Mouse (Mus musculus) MEL (cell line): ENCODE results near the gene Als2cl. TPM values are rescaled to one million over a fixed set of nuclear protein-coding genes. Genes with fewer than 3 reads are reported as not detected.

Experiments
- DNase-seq: peaks from one replicate; pipeline ENCODE4 v3.0.0; 2011; ENCODE audit warnings: low read depth, low spot score
- H3K27ac ChIP-seq: 2 replicates; pipeline ENCODE4 v1.5.1; 2012; ENCODE audit warnings: low read depth, mild to moderate bottlenecking, control low read depth, low read length, moderate library complexity; ENCODE audit not compliant: control insufficient read depth
- H3K27me3 ChIP-seq, 2 experiments: fragments of 150-350 bp in 1 of 2; sonication (generic) in 1 of 2; 2 replicates each; pipeline ENCODE4 v1.6.1; 2012; ENCODE audit warnings: low read length in 2 of 2, mild to moderate bottlenecking in 2 of 2, improper control_type of control experiment in 1 of 2, moderate library complexity in 1 of 2; ENCODE audit not compliant: insufficient read depth in 2 of 2, control insufficient read depth in 1 of 2
- H3K36me3 ChIP-seq, 2 experiments: 2 replicates each; pipeline ENCODE4 v1.6.1; 2012 to 2014; ENCODE audit warnings: low read length in 2 of 2, improper control_type of control experiment in 1 of 2, inconsistent platforms in 1 of 2, mild to moderate bottlenecking in 1 of 2; ENCODE audit not compliant: insufficient read depth in 2 of 2, control insufficient read depth in 1 of 2
- H3K4me1 ChIP-seq, 2 experiments: fragments of 150-350 bp in 1 of 2; sonication (generic) in 1 of 2; 2 replicates each; pipeline ENCODE4 v1.6.1; 2012; ENCODE audit warnings: low read length in 2 of 2, improper control_type of control experiment in 1 of 2, mild to moderate bottlenecking in 1 of 2; ENCODE audit not compliant: insufficient read depth in 2 of 2, control insufficient read depth in 1 of 2
- H3K4me3 ChIP-seq, 2 experiments: fragments of 150-350 bp in 1 of 2; sonication (generic) in 1 of 2; 2 replicates each; pipeline ENCODE4 v1.5.1; 2012; ENCODE audit warnings: low read depth in 2 of 2, low read length in 2 of 2, mild to moderate bottlenecking in 2 of 2, moderate library complexity in 2 of 2, control low read depth in 1 of 2, improper control_type of control experiment in 1 of 2; ENCODE audit not compliant: control insufficient read depth in 1 of 2, insufficient read depth in 1 of 2
- H3K79me2 ChIP-seq: 2 replicates; pipeline ENCODE4 v1.6.1; 2012; ENCODE audit warnings: mild to moderate bottlenecking, low read length, moderate library complexity; ENCODE audit not compliant: control insufficient read depth, poor library complexity, insufficient read depth
- H3K9ac ChIP-seq: 2 replicates; pipeline ENCODE4 v1.6.1; 2012; ENCODE audit warnings: low read depth, mild to moderate bottlenecking, control low read depth, low read length, moderate library complexity; ENCODE audit not compliant: control insufficient read depth, poor library complexity, severe bottlenecking
- H3K9me3 ChIP-seq: fragments of 150-350 bp; sonication (generic); replicated peaks from 2 replicates; pipeline ENCODE4 v1.6.1; 2012; ENCODE audit warnings: mild to moderate bottlenecking, low read length, improper control_type of control experiment, moderate library complexity; ENCODE audit not compliant: insufficient read depth
- BHLHE40 ChIP-seq: IDR thresholded peaks from 2 replicates; pipeline ENCODE4 v1.6.1; 2012; ENCODE audit warnings: low read depth, mild to moderate bottlenecking, inconsistent platforms, low read length, improper control_type of control experiment, borderline replicate concordance
- CTCF ChIP-seq, 3 experiments: IDR thresholded peaks in 2 of 3; conservative IDR thresholded peaks in 1 of 3; 2 replicates each; pipeline ENCODE4 v1.5.1; 2011 to 2012; ENCODE audit warnings: low read length in 3 of 3, low read depth in 2 of 3, mild to moderate bottlenecking in 2 of 3, improper control_type of control experiment in 1 of 3, inconsistent platforms in 1 of 3, mixed read lengths in 1 of 3, moderate library complexity in 1 of 3; ENCODE audit not compliant: control insufficient read depth in 1 of 3, insufficient read depth in 1 of 3, poor library complexity in 1 of 3, severe bottlenecking in 1 of 3
- HCFC1 ChIP-seq: IDR thresholded peaks from 2 replicates; pipeline ENCODE4 v1.6.1; 2012; ENCODE audit warnings: low read depth, mild to moderate bottlenecking, inconsistent platforms, low read length, improper control_type of control experiment, moderate library complexity
- MAX ChIP-seq: IDR thresholded peaks from 2 replicates; pipeline ENCODE4 v1.6.1; 2011; ENCODE audit warnings: low read length, improper control_type of control experiment
- MEF2A ChIP-seq: IDR thresholded peaks from 2 replicates; pipeline ENCODE4 v1.6.1; 2014; ENCODE audit warnings: low read depth, mild to moderate bottlenecking, inconsistent platforms, low read length, improper control_type of control experiment; ENCODE audit not compliant: poor library complexity, insufficient replicate concordance, severe bottlenecking; ENCODE audit errors: extremely low read depth
- NRF1 ChIP-seq: IDR thresholded peaks from 2 replicates; pipeline ENCODE4 v1.6.1; 2014; ENCODE audit warnings: low read depth, mild to moderate bottlenecking, inconsistent platforms, low read length, improper control_type of control experiment, moderate library complexity; ENCODE audit not compliant: poor library complexity, insufficient read depth, severe bottlenecking
- POLR2A ChIP-seq, 2 experiments: IDR thresholded peaks; 2 replicates each; pipeline ENCODE4 v1.6.1; 2011 to 2012; ENCODE audit warnings: low read length in 2 of 2, mild to moderate bottlenecking in 2 of 2, control low read depth in 1 of 2, improper control_type of control experiment in 1 of 2, low read depth in 1 of 2, moderate library complexity in 1 of 2; ENCODE audit not compliant: control insufficient read depth in 1 of 2, insufficient read depth in 1 of 2, poor library complexity in 1 of 2
- POLR2AphosphoS2 ChIP-seq: IDR thresholded peaks from 2 replicates; pipeline ENCODE4 v1.6.1; 2011; ENCODE audit warnings: low read length, improper control_type of control experiment
- RAD21 ChIP-seq: IDR thresholded peaks from 2 replicates; pipeline ENCODE4 v1.6.1; 2011; ENCODE audit warnings: mild to moderate bottlenecking, low read depth, low read length, improper control_type of control experiment
- SMC3 ChIP-seq: IDR thresholded peaks from 2 replicates; pipeline ENCODE4 v1.6.1; 2011; ENCODE audit warnings: low read depth, low read length, improper control_type of control experiment
- TAL1 ChIP-seq: IDR thresholded peaks from 2 replicates; pipeline ENCODE4 v1.6.1; 2012; ENCODE audit warnings: mild to moderate bottlenecking, inconsistent platforms, low read length, moderate library complexity, mixed read lengths
- USF2 ChIP-seq, 2 experiments: IDR thresholded peaks; 2 replicates each; pipeline ENCODE4 v1.6.1; 2011 to 2012; ENCODE audit warnings: improper control_type of control experiment in 2 of 2, low read length in 2 of 2, borderline replicate concordance in 1 of 2, inconsistent platforms in 1 of 2, low read depth in 1 of 2, mild to moderate bottlenecking in 1 of 2; ENCODE audit not compliant: insufficient read depth in 1 of 2
- ZNF384 ChIP-seq: IDR thresholded peaks from 2 replicates; pipeline ENCODE4 v1.6.1; 2012; ENCODE audit warnings: low read depth, mild to moderate bottlenecking, inconsistent platforms, low read length, improper control_type of control experiment
- polyA plus RNA-seq, 2 experiments: library from polyadenylated mRNA; stranded (reverse) in 1 of 2; unstranded in 1 of 2; fragments of >175 nt in 1 of 2; fragments of >200 nt in 1 of 2; gene quantifications; 2 replicates each; pipeline versions ENCODE4 v1.2.1 to v1.2.4; 2012; ENCODE audit warnings: low replicate concordance in 2 of 2, low read depth in 1 of 2; ENCODE audit not compliant: insufficient read length in 2 of 2, insufficient read depth in 1 of 2, missing spikeins in 1 of 2
- total RNA-seq: library from RNA; depleted of rRNA; stranded (reverse); fragments of 300-350 nt; gene quantifications from 2 replicates; pipeline ENCODE4 v1.2.3, GENCODE M21; 2012

The Als2cl gene
- total and polyA plus RNA-seq, 3 experiments, result 0.21 TPM; not detected in 2

- Histone ChIP-seq H3K36me3 (no peaks in the 10 kb centered on the region), H3K9ac (no peak overlapping the region), H3K27me3 (no peaks in the 10 kb centered on the region), H3K79me2 (no peaks in the 10 kb centered on the region), H3K4me1 (no peaks in the 10 kb centered on the region), H3K27ac (no peak overlapping the region), H3K4me3 (no peak overlapping the region), H3K9me3 (no peaks in the 10 kb centered on the region)
- DNase-seq, result no peak
- TF ChIP-seq SMC3 (no peak), ZNF384 (no peak), MAX (no peak), USF2 (IDR thresholded peaks at IDR 0.05; ENCODE audit: borderline replicate concordance in 1 of 2, insufficient read depth in 1 of 2, low read depth in 1 of 2, low read length in 2 of 2) (no peak), TAL1 (no peak)
These were observed 58.1 kb downstream of the Als2cl start for GRCm38 (mm10) chr9:110937506-110938490.

- H3K36me3 ChIP-seq, result no peaks in the 10 kb centered on the region
- no peak overlapping the region for H3K9ac ChIP-seq
- DNase-seq, result peak; percentile 20
- TF ChIP-seq BHLHE40 (no peak), HCFC1 (no peak), RAD21 (peak; percentile 25), SMC3 (peak; percentile 37), POLR2A (IDR thresholded peaks at IDR 0.05; ENCODE audit: control insufficient read depth in 1 of 2, insufficient read depth in 1 of 2, low read depth in 1 of 2, low read length in 2 of 2, poor library complexity in 1 of 2) (no peak), CTCF (IDR thresholded peaks at IDR 0.05 in 2 of 3, conservative IDR thresholded peaks at IDR 0.05 in 1 of 3; ENCODE audit: control insufficient read depth in 1 of 3, insufficient read depth in 1 of 3, low read depth in 2 of 3, low read length in 3 of 3, poor library complexity in 1 of 3, severe bottlenecking in 1 of 3) (peak; percentile 18 to 41 (median 40); a peak in 5 of 6 replicates), NRF1 (no peak), MEF2A (no peak), POLR2AphosphoS2 (no peak)
- H3K27me3 ChIP-seq, result no peaks in the 10 kb centered on the region
- no peaks in the 10 kb centered on the region for H3K9me3 ChIP-seq
- H3K27ac ChIP-seq, result no peak overlapping the region
- H3K4me3 ChIP-seq, result no peak overlapping the region
- H3K79me2 ChIP-seq, result no peaks in the 10 kb centered on the region
- H3K4me1 ChIP-seq, result peaks cover 0 to 6% of the 10 kb centered on the region in 2 experiments; a peak in 1 of 4 replicates
These were observed 64.6 kb downstream of the Als2cl start for GRCm38 (mm10) chr9:110944265-110944664.
